Mouse (Mus musculus) E14TG2a.4 (cell line): ENCODE data around the gene Brip1.

Experiments used
- CTCF ChIP-seq: conservative IDR thresholded peaks from 2 replicates; pipeline ENCODE4 v1.5.1; 2014; ENCODE audit warnings: low read length
- POU5F1 ChIP-seq: IDR thresholded peaks from 2 replicates; pipeline ENCODE4 v1.6.1; 2014; ENCODE audit warnings: low read length, borderline replicate concordance

DNA sequence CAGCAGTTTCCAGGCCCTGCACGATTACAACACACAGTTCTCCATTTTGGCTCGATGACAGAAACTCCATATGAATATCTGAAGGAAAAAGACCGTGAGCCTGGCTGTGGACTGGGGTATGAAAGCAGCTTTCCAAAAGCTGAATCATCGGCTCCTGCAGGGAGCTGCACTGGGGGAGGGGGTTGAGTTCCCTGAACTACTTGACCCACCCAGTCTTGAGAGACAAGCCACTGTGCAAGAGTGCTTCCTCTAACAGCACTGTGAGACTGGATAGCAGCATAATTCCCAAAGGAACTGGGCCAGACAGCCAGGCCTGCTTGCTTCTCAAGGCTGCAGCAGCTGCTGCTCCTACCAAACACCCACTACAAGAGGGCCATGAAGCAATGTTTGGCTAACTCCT, 178.6 kb downstream of the Brip1 start:
- no peak for TF ChIP-seq CTCF
- no peak for TF ChIP-seq POU5F1
